27 mouse cellular contexts compared by ENCODE assay signal in the genomic region with DNA sequence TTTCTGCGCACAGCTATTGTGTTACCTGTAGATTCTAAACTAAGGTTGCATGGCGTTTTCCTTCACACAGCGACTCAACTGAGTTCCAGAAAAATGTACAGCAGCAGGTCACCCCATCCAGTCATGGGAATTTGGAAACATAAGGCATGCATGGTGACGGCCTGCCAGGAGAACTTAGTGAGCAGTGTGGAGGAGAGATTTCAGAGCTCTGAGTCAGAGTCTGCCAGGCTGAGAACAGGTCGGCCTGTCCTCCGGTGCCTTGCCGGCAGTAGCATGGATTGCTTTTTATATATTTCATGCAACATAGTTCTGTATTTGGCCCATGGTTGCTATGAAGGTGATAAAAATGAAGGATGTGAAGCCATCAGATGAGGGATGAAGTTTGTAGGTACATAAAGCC.
DNase-seq lines count a peak whose midpoint lies in the region; ATAC-seq and TF ChIP-seq lines count a peak whose summit lies in the region.
"Had no signal": no experiment of that assay in that cellular context is flagged by ENCODE, and none has a peak within 500 bp of the region (broad histone marks: within the 10 kb centered on the region; RNA-seq: fewer than 3 reads in every experiment).

No protein-coding gene starts in this region.

- DNase-seq in frontal cortex, postnatal 25 days (ENCODE audit: low spot score in 2 of 2) = no peak
- DNase-seq in left cerebral cortex, adult 18-20 months (ENCODE audit: low spot score in 2 of 2) = peak; percentile 49 to 53
- no peak for DNase-seq in left cerebral cortex, postnatal 4 days
- DNase-seq in left cerebral cortex, adult 9 months (ENCODE audit: low spot score in 2 of 2) = peak; percentile 11 to 46
- DNase-seq in right cerebral cortex, postnatal 36 days (ENCODE audit: low spot score in 2 of 2) = peak; percentile 12 to 29
- no peak for DNase-seq in liver, postnatal 0 days
- DNase-seq in hindbrain, embryonic 11.5 days (ENCODE audit: low spot score) = no peak
- DNase-seq: adrenal gland, adult 8-10 months; cerebellum, adult 11 months; cerebellum, adult 9-10 months; cerebellum, postnatal 36 days; heart, adult 2 months; heart, postnatal 10 days; kidney, adult 9 months; kidney, postnatal 10 days; lung, adult 18-20 months; midbrain, embryonic 14.5 days had no signal

- H3K4me2 ChIP-seq in liver, postnatal 0 days (ENCODE audit: low read depth, low read length) = no peak overlapping the region
- no peak overlapping the region for H3K4me2 ChIP-seq in hindbrain, embryonic 11.5 days (replicated peaks; ENCODE audit: low read depth, low read length)
- H3K4me2 ChIP-seq: forebrain, embryonic 13.5 days; heart, embryonic 13.5 days; intestine, embryonic 15.5 days; liver, embryonic 12.5 days had no signal

- no peaks in the 10 kb centered on the region for H3K36me3 ChIP-seq in liver, postnatal 0 days (replicated peaks; ENCODE audit: insufficient read depth, low read length)
- H3K36me3 ChIP-seq in hindbrain, embryonic 11.5 days (ENCODE audit: control insufficient read depth, insufficient read depth, low read length) = no peaks in the 10 kb centered on the region
- H3K36me3 ChIP-seq: heart, embryonic 13.5 days; intestine, embryonic 15.5 days; liver, embryonic 12.5 days had no signal

- 84% methylated on average over 7 of the region's 7 CpGs for WGBS in liver, postnatal 0 days (ENCODE audit: insufficient replicate concordance)
- 94% methylated on average over 7 of the region's 7 CpGs for WGBS in hindbrain, embryonic 11.5 days

- no peak for TF ChIP-seq CTCF in liver, postnatal 0 days (IDR thresholded peaks at IDR 0.05; ENCODE audit: low read depth)

- H3K9ac ChIP-seq in liver, postnatal 0 days (replicated peaks) = no peak overlapping the region
- no peak overlapping the region for H3K9ac ChIP-seq in hindbrain, embryonic 11.5 days (ENCODE audit: low read depth, low read length)
- H3K9ac ChIP-seq: forebrain, embryonic 13.5 days; heart, embryonic 13.5 days; intestine, embryonic 15.5 days; liver, embryonic 12.5 days had no signal

- intact Hi-C loops in left cerebral cortex, postnatal 4 days (cut with DNase I) = no loop called here

- H3K27me3 ChIP-seq in liver, postnatal 0 days (ENCODE audit: insufficient read depth, low read length) = no peaks in the 10 kb centered on the region
- no peaks in the 10 kb centered on the region for H3K27me3 ChIP-seq in hindbrain, embryonic 11.5 days (ENCODE audit: control insufficient read depth, insufficient read depth, low read length)
- H3K27me3 ChIP-seq: CH12.LX; forebrain, embryonic 13.5 days; heart, embryonic 13.5 days; intestine, embryonic 15.5 days; liver, embryonic 12.5 days had no signal

- no peaks in the 10 kb centered on the region for H3K4me1 ChIP-seq in liver, postnatal 0 days (ENCODE audit: insufficient read depth)
- no peaks in the 10 kb centered on the region for H3K4me1 ChIP-seq in hindbrain, embryonic 11.5 days (replicated peaks; ENCODE audit: control insufficient read depth, insufficient read depth, low read length)
- H3K4me1 ChIP-seq: forebrain, embryonic 13.5 days; heart, embryonic 13.5 days; intestine, embryonic 15.5 days; liver, embryonic 12.5 days had no signal

- H3K4me3 ChIP-seq in liver, postnatal 0 days (ENCODE audit: low read depth, low read length) = no peak overlapping the region
- no peak overlapping the region for H3K4me3 ChIP-seq in hindbrain, embryonic 11.5 days (ENCODE audit: low read depth, low read length)
- H3K4me3 ChIP-seq: forebrain, embryonic 13.5 days; heart, adult 2 months; heart, embryonic 13.5 days; intestine, embryonic 15.5 days; left cerebral cortex, adult 2 months; liver, embryonic 12.5 days had no signal

- H3K9me3 ChIP-seq in liver, postnatal 0 days (ENCODE audit: low read length) = no peaks in the 10 kb centered on the region
- no peaks in the 10 kb centered on the region for H3K9me3 ChIP-seq in hindbrain, embryonic 11.5 days (ENCODE audit: control insufficient read depth, low read length)
- H3K9me3 ChIP-seq: forebrain, embryonic 13.5 days; heart, embryonic 13.5 days; intestine, embryonic 15.5 days; liver, embryonic 12.5 days had no signal

- H3K27ac ChIP-seq in liver, postnatal 0 days (ENCODE audit: low read depth) = no peak overlapping the region
- no peak overlapping the region for H3K27ac ChIP-seq in hindbrain, embryonic 11.5 days (ENCODE audit: low read depth, low read length)
- H3K27ac ChIP-seq: forebrain, embryonic 13.5 days; heart, adult 2 months; heart, embryonic 13.5 days; intestine, embryonic 15.5 days; left cerebral cortex, adult 2 months; liver, embryonic 12.5 days; macrophage had no signal

- no peak for TF ChIP-seq EP300 in liver, postnatal 0 days (IDR thresholded peaks at IDR 0.05; ENCODE audit: low read depth)

- ATAC-seq in frontal cortex, adult (ENCODE audit: low TSS enrichment) = peak; percentile 99
- ATAC-seq in liver, postnatal 0 days = no peak
- no peak for ATAC-seq in hindbrain, embryonic 11.5 days (ENCODE audit: low FRiP score)
- ATAC-seq: forebrain, embryonic 13.5 days; hindbrain, embryonic 16.5 days; intestine, embryonic 15.5 days; liver, embryonic 12.5 days; lung, postnatal 0 days had no signal

Comparison
In these comparisons a context has a peak if more than half of its experiments do, and no peak if none do; other contexts are left out.
1. DNase-seq: peak in left cerebral cortex, adult 18-20 months (2 of 2), left cerebral cortex, adult 9 months (2 of 2) and right cerebral cortex, postnatal 36 days (2 of 2); none in frontal cortex, postnatal 25 days (0 of 2), left cerebral cortex, postnatal 4 days (single experiment), liver, postnatal 0 days (single experiment) and hindbrain, embryonic 11.5 days (single experiment).